Comparison of ENCODE assay signal across 13 mouse cellular contexts in the genomic region with DNA sequence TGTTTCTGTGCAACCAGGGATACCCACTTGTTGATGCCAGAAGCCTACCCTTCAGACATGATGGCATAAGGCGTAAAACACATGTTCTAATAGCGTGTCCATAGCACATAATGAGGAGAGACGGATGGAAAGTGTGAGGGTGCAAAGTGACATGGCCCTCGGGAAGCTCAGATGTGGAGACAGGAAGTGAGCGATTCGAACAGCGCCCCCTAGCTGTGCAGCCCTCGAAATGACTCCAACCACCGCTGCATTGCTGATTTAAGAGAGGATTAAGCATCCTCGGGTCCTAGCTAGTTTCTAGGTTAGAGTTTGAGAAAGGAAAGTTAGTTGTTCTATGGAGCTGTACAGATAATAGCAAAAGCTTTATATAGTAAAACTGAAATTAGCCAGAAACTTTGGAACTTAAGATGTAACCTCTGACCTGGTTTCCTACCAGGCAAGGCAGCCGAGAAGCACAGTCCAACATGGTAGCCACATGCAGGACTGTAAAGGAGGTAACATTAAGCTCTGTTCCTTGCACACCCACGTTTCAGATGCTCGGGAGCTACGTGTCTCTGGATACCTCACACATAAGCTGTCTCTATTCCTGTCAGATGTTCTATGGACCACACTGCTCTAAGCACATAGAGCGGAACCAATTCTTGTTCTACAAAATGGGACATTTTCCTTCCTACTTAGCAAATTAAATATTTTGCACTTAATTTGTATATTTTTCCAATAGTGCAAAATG.
A peak's percentile ranks its signal among the peaks of the same experiment; 100 is the strongest.
DNase-seq lines count a peak whose midpoint lies in the region; ATAC-seq and TF ChIP-seq lines count a peak whose summit lies in the region.
"Had no signal": no experiment of that assay in that cellular context is flagged by ENCODE, and none has a peak within 500 bp of the region (broad histone marks: within the 10 kb centered on the region; RNA-seq: fewer than 3 reads in every experiment).

No protein-coding gene starts in this region.

- H3K36me3 ChIP-seq in heart, postnatal 0 days (replicated peaks; ENCODE audit: control insufficient read depth, insufficient read depth, low read length): peaks cover 50% of the 10 kb centered on the region
- peaks cover 11% of the 10 kb centered on the region; the same call in 1 of the 2 replicates for H3K36me3 ChIP-seq in midbrain, postnatal 0 days (ENCODE audit: insufficient read depth, low read length)
- no peaks in the 10 kb centered on the region for H3K36me3 ChIP-seq in midbrain, embryonic 11.5 days (ENCODE audit: control insufficient read depth, insufficient read depth, low read length)
- no peaks in the 10 kb centered on the region for H3K36me3 ChIP-seq in small intestine, adult 2 months (ENCODE audit: control insufficient read depth, insufficient read depth, low read length)
- H3K36me3 ChIP-seq: liver, embryonic 13.5 days had no signal

- no peak overlapping the region for H3K4me2 ChIP-seq in heart, postnatal 0 days (ENCODE audit: low read depth, low read length)
- no peak overlapping the region for H3K4me2 ChIP-seq in midbrain, postnatal 0 days (ENCODE audit: low read depth, low read length, poor library complexity, severe bottlenecking)
- H3K4me2 ChIP-seq in midbrain, embryonic 11.5 days: no peak overlapping the region
- H3K4me2 ChIP-seq: hindbrain, embryonic 13.5 days; liver, embryonic 13.5 days had no signal

- no peaks in the 10 kb centered on the region for H3K4me1 ChIP-seq in heart, postnatal 0 days (ENCODE audit: control insufficient read depth, insufficient read depth)
- no peaks in the 10 kb centered on the region for H3K4me1 ChIP-seq in midbrain, postnatal 0 days (ENCODE audit: insufficient read depth, low read length)
- no peaks in the 10 kb centered on the region for H3K4me1 ChIP-seq in midbrain, embryonic 11.5 days (ENCODE audit: control insufficient read depth, insufficient read depth, low read length)
- H3K4me1 ChIP-seq in small intestine, adult 2 months (ENCODE audit: control insufficient read depth, insufficient read depth, insufficient read length, low read length): no peaks in the 10 kb centered on the region
- H3K4me1 ChIP-seq: heart, embryonic 10.5 days; hindbrain, embryonic 13.5 days; liver, embryonic 13.5 days had no signal

- TF ChIP-seq EP300 in heart, postnatal 0 days (IDR thresholded peaks at IDR 0.05; ENCODE audit: low read depth): no peak

- 0 out of 2 replicates have a peak, but pooled peaks have one; percentile 27 for TF ChIP-seq CTCF in heart, postnatal 0 days (IDR thresholded peaks at IDR 0.05; ENCODE audit: low read depth)
- peak; percentile 28 for TF ChIP-seq CTCF in midbrain, postnatal 0 days (IDR thresholded peaks at IDR 0.05)
- peak; percentile 39; the same call in 1 of the 2 replicates for TF ChIP-seq CTCF in small intestine, adult 2 months (IDR thresholded peaks at IDR 0.05; ENCODE audit: extremely low read depth, insufficient read length, insufficient replicate concordance, low read depth, low read length)

- no peak for ATAC-seq in heart, postnatal 0 days (ENCODE audit: insufficient read depth, low read depth)
- ATAC-seq in midbrain, postnatal 0 days (ENCODE audit: low FRiP score): no peak
- ATAC-seq in midbrain, embryonic 11.5 days (ENCODE audit: low FRiP score): no peak

- 86% methylated on average over 15 of the region's 15 CpGs for WGBS in heart, postnatal 0 days
- 90% methylated on average over 15 of the region's 15 CpGs for WGBS in midbrain, postnatal 0 days
- WGBS in midbrain, embryonic 11.5 days: 86% methylated on average over 15 of the region's 15 CpGs
- WGBS in small intestine, adult 2 months: 85% methylated on average over 15 of the region's 15 CpGs

- intact Hi-C loops in heart, postnatal 10 days (cut with DNase I): no loop called here
- intact Hi-C loops in left cerebral cortex, postnatal 10 days (cut with DNase I): no loop called here

- H3K9ac ChIP-seq in heart, postnatal 0 days (replicated peaks; ENCODE audit: low read depth, low read length): no peak overlapping the region
- H3K9ac ChIP-seq in midbrain, postnatal 0 days (replicated peaks; ENCODE audit: low read length, poor library complexity, severe bottlenecking): no peak overlapping the region
- no peak overlapping the region for H3K9ac ChIP-seq in midbrain, embryonic 11.5 days (ENCODE audit: low read length)
- H3K9ac ChIP-seq: hindbrain, embryonic 13.5 days; liver, embryonic 13.5 days had no signal

- H3K4me3 ChIP-seq in heart, postnatal 0 days (ENCODE audit: low read depth, low read length): no peak overlapping the region
- H3K4me3 ChIP-seq in midbrain, postnatal 0 days (ENCODE audit: low read depth, low read length): no peak overlapping the region
- H3K4me3 ChIP-seq in midbrain, embryonic 11.5 days (ENCODE audit: low read depth, low read length): no peak overlapping the region
- no peak overlapping the region for H3K4me3 ChIP-seq in small intestine, adult 2 months (ENCODE audit: low read depth, low read length)
- H3K4me3 ChIP-seq: heart, embryonic 10.5 days; hindbrain, embryonic 13.5 days; liver, embryonic 13.5 days had no signal

- no peaks in the 10 kb centered on the region for H3K27me3 ChIP-seq in heart, postnatal 0 days (ENCODE audit: control insufficient read depth, insufficient read depth, low read length)
- H3K27me3 ChIP-seq in midbrain, postnatal 0 days (ENCODE audit: insufficient read depth, low read length): no peaks in the 10 kb centered on the region
- no peaks in the 10 kb centered on the region for H3K27me3 ChIP-seq in midbrain, embryonic 11.5 days (ENCODE audit: control insufficient read depth, insufficient read depth, low read length)
- no peaks in the 10 kb centered on the region for H3K27me3 ChIP-seq in small intestine, adult 2 months (ENCODE audit: control insufficient read depth, insufficient read depth, low read length)
- H3K27me3 ChIP-seq: hindbrain, embryonic 13.5 days; liver, embryonic 13.5 days had no signal

- no peak for TF ChIP-seq POLR2A in small intestine, adult 2 months (IDR thresholded peaks at IDR 0.05; ENCODE audit: low read depth, low read length)

- H3K27ac ChIP-seq in heart, postnatal 0 days (ENCODE audit: low read depth): no peak overlapping the region
- no peak overlapping the region for H3K27ac ChIP-seq in midbrain, postnatal 0 days (ENCODE audit: low read depth, low read length)
- no peak overlapping the region for H3K27ac ChIP-seq in midbrain, embryonic 11.5 days (ENCODE audit: low read depth, low read length)
- H3K27ac ChIP-seq in small intestine, adult 2 months (ENCODE audit: insufficient read depth, low read depth, low read length): no peak overlapping the region
- H3K27ac ChIP-seq: heart, embryonic 10.5 days; hindbrain, embryonic 13.5 days; liver, embryonic 13.5 days had no signal

- DNase-seq in heart, postnatal 0 days (ENCODE audit: low spot score): no peak
- DNase-seq in heart, postnatal 10 days: no peak
- DNase-seq in midbrain, postnatal 0 days (ENCODE audit: low spot score): no peak
- DNase-seq in midbrain, embryonic 11.5 days (ENCODE audit: low spot score, missing footprints): no peak
- peak; percentile 51 for DNase-seq in R1 (ENCODE audit: low read depth, low spot score)
- no peak for DNase-seq in left cerebral cortex, postnatal 10 days (ENCODE audit: extremely low spot score in 1 of 2, low spot score in 2 of 2)
- DNase-seq: cerebellum, postnatal 36 days; kidney, postnatal 25 days; liver, embryonic 13.5 days; retina, postnatal 1 day had no signal

- H3K9me3 ChIP-seq in heart, postnatal 0 days (replicated peaks; ENCODE audit: control insufficient read depth, low read length): no peaks in the 10 kb centered on the region
- H3K9me3 ChIP-seq in midbrain, postnatal 0 days (ENCODE audit: low read length): no peaks in the 10 kb centered on the region
- H3K9me3 ChIP-seq in midbrain, embryonic 11.5 days (ENCODE audit: control insufficient read depth, low read length): no peaks in the 10 kb centered on the region
- H3K9me3 ChIP-seq: heart, embryonic 10.5 days; hindbrain, embryonic 13.5 days; liver, embryonic 13.5 days had no signal
